Comparison of ENCODE assay signal across 8 mouse cellular contexts in the genomic region with DNA sequence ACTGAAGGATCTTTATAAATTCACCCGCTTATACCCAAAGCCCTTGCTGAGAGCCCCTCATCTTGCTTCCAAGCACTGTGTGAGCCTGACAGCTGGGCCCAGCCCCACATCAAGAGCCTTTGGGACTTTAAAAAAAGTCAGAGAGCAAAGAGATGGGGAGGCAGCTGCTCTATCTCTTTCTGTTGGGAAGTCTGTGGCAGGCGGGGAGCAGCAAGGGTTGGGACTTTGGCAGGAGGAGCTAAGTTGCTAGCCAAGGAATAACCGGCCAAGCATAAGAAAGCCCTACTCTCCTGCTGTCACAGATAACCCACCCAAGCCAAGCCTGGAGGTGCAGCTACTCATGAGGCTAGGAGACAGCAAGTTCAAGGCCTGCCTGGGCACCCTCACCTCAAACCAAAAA. TPM values are rescaled to one million over a fixed set of nuclear protein-coding genes. Genes with fewer than 3 reads are reported as not detected.
DNase-seq lines count a peak whose midpoint lies in the region; TF ChIP-seq lines count a peak whose summit lies in the region.

No protein-coding gene starts in this region.

- H3K27ac ChIP-seq in thymus, adult 2 months (ENCODE audit: control insufficient read depth, insufficient read depth, low read length): no peak overlapping the region

- intact Hi-C loops in heart, postnatal 25 days (cut with DNase I): no loop called here

- 73% methylated on average over 3 of the region's 3 CpGs for WGBS in thymus, adult 2 months

- H3K27me3 ChIP-seq in thymus, adult 2 months (ENCODE audit: control insufficient read depth, insufficient read depth, low read length): no peaks in the 10 kb centered on the region

- TF ChIP-seq CTCF in thymus, adult 2 months (IDR thresholded peaks at IDR 0.05; ENCODE audit: borderline replicate concordance, control insufficient read depth, extremely low read depth, insufficient read depth, low read length, poor library complexity): no peak

- peak; percentile 25 to 49 for DNase-seq in layer of hippocampus, postnatal 14 days (ENCODE audit: low spot score in 2 of 2)
- no peak for DNase-seq in layer of hippocampus, postnatal 25 days (ENCODE audit: extremely low spot score in 1 of 2, low spot score in 1 of 2)
- DNase-seq in cerebellum, adult 9-10 months: peak; percentile 89
- DNase-seq in heart, postnatal 25 days (ENCODE audit: low spot score): peak; percentile 67
- peak; percentile 57 for DNase-seq in lung, postnatal 36 days
- no peak for DNase-seq in thymus, postnatal 25 days
- no peak for DNase-seq in thymus, adult 2 months
- DNase-seq in right cerebral cortex, postnatal 4 days: no peak

- peaks cover 6% of the 10 kb centered on the region for H3K4me1 ChIP-seq in thymus, adult 2 months (replicated peaks; ENCODE audit: control insufficient read depth, insufficient read depth, low read length)

- no peaks in the 10 kb centered on the region for H3K36me3 ChIP-seq in thymus, adult 2 months (ENCODE audit: control insufficient read depth, insufficient read depth, low read length)

- no peak overlapping the region for H3K4me3 ChIP-seq in thymus, adult 2 months (ENCODE audit: control insufficient read depth, insufficient read depth, low read length)

- TF ChIP-seq POLR2A in thymus, adult 2 months (IDR thresholded peaks at IDR 0.05; ENCODE audit: control insufficient read depth, extremely low read depth, insufficient read depth, low read length, poor library complexity): no peak

RNA-seq across cellular contexts. Expression of gene Fzd7, which starts 48.2 kb away (rescaled TPM):
- 1 to 10 TPM; 4.7 to 7.0 TPM for total RNA-seq in layer of hippocampus, postnatal 14 days (2021)
- 1 to 10 TPM; 5.5 to 6.1 TPM for total RNA-seq in layer of hippocampus, postnatal 25 days (2021)
- total RNA-seq in heart, postnatal 25 days (2021): 1 to 10 TPM; 5.6 to 6.9 TPM
- polyA plus RNA-seq in thymus, adult 2 months (2012; rRNA removed): 11.4 and 12.2 TPM in 2 replicates

Comparison
In these comparisons a context has a peak if more than half of its experiments do, and no peak if none do; other contexts are left out.
1. DNase-seq: peak in layer of hippocampus, postnatal 14 days (2 of 2), cerebellum, adult 9-10 months (single experiment), heart, postnatal 25 days (single experiment) and lung, postnatal 36 days (single experiment); none in layer of hippocampus, postnatal 25 days (0 of 2), thymus, postnatal 25 days (single experiment), thymus, adult 2 months (single experiment) and right cerebral cortex, postnatal 4 days (single experiment).